Mouse (Mus musculus): Measurements from ENCODE around the gene Gng7.

GRCm38 (mm10) chr10:81052577-81052976, 37.8 kb upstream of the Gng7 start:
- TF ChIP-seq CTCF (IDR thresholded peaks at IDR 0.05; ENCODE audit: low read depth, low read length) = no peak
- no peak for TF ChIP-seq POLR2A (IDR thresholded peaks at IDR 0.05; ENCODE audit: insufficient read depth, low read length)
- no peak for TF ChIP-seq EP300 (IDR thresholded peaks at IDR 0.05; ENCODE audit: insufficient read depth, low read depth, low read length)
